Mouse (Mus musculus): Measurements from ENCODE around the gene Cfap36. TPM values are rescaled to one million over a fixed set of nuclear protein-coding genes. Genes with fewer than 3 reads are reported as not detected.

Gene Cfap36
- 29.9 and 31.6 TPM in 2 replicates for polyA plus RNA-seq (2014; fragmentation: Nextera tagmentation; extraction: Ambion mirVana)

DNA sequence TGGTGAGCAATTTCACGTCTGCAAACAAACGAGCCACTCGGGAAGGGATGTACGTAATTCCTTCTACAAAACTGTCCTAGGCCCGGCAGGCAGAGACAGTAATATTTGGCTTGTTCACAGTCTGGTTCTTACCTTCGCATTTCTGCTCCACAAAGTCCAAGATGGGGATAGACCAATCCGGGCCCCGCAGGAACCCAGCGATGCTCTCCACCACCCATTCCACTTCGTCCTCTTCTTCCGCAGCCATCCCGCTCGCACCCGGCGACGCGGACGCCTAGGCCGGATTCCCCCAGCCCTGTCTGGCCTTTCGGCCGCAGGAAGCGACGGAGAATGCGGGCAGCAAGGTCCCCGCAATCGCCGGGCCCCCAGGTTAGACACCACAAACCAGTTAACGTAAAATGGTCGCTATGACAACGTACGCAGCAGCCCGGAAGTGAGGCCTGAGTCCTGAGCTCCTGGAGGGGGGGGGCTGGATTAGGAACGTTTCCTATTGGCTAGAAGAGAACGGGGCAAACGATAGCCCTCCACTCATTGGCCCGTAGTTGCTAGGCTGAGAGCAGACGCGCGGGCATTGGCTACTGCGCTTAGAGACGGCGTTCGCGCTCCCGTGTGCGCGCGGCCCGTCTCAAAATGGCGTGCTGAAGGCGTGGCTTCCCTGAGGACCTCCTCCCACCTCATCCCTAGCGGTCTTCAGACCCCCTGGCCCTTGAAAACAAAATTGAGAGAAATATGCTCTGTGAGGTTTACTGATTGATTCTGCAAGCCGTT lies at the start of gene Cfap36:
Gene Cfap36 (minus strand): TSS at position 527 of the 768 bp plus-strand sequence.
- no peak within 1 kb of the TSS; the same call in 1 of the 2 replicates for H3K27ac ChIP-seq (ENCODE audit: low read depth, low read length)
- DNase-seq (ENCODE audit: low spot score) (peak; percentile 85), ATAC-seq (replicated peaks; ENCODE audit: low FRiP score) (peak; percentile 100)
- H3K4me1 ChIP-seq (replicated peaks; ENCODE audit: control insufficient read depth, insufficient read depth, low read length) = no peaks in the 10 kb centered on the region; the same call in 1 of the 2 replicates
- H3K36me3 ChIP-seq (ENCODE audit: control insufficient read depth, insufficient read depth, low read length) = 0 out of 2 replicates have a peak, but pooled peaks cover 2% of the 10 kb centered on the region
- peak within 1 kb of the TSS; percentile 69 for H3K9ac ChIP-seq (ENCODE audit: low read depth, low read length)
- WGBS = under 1% methylated on average over 53 of the region's 53 CpGs
- peak within 1 kb of the TSS; percentile 84 for H3K4me3 ChIP-seq (ENCODE audit: low read depth, low read length)
- no peaks in the 10 kb centered on the region for H3K27me3 ChIP-seq (replicated peaks; ENCODE audit: control insufficient read depth, insufficient read depth, low read length)
- no peaks in the 10 kb centered on the region for H3K9me3 ChIP-seq (ENCODE audit: control insufficient read depth, low read length)
- H3K4me2 ChIP-seq = peak within 1 kb of the TSS; percentile 74

DNA sequence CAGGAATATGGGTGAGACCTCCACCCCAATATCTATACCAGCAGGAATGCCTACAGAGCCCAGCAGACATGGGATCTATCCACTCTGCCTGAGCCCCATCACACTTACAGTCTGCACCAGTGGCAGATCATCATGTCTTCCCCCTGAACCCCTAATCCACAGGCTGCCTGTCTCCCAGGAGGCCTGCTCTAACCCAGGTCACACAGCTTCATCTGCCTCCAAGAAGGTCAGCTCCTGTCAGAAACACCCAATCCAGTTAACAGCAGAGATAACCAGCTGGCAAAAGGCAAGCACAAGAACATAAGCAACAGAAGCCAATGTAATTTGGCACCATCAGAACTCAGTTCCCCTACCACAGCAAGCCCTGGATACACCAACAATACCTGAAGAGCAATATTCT lies 40.1 kb upstream of the Cfap36 start:
- Histone ChIP-seq H3K36me3 (ENCODE audit: control insufficient read depth, insufficient read depth, low read length) (no peaks in the 10 kb centered on the region), H3K27me3 (replicated peaks; ENCODE audit: control insufficient read depth, insufficient read depth, low read length) (no peaks in the 10 kb centered on the region), H3K4me2 (no peak overlapping the region), H3K9ac (ENCODE audit: low read depth, low read length) (no peak overlapping the region), H3K4me1 (replicated peaks; ENCODE audit: control insufficient read depth, insufficient read depth, low read length) (no peaks in the 10 kb centered on the region), H3K27ac (ENCODE audit: low read depth, low read length) (no peak overlapping the region), H3K4me3 (ENCODE audit: low read depth, low read length) (no peak overlapping the region), H3K9me3 (ENCODE audit: control insufficient read depth, low read length) (no peaks in the 10 kb centered on the region)
- no peak for DNase-seq (ENCODE audit: low spot score)
- ATAC-seq (replicated peaks; ENCODE audit: low FRiP score) = no peak

DNA sequence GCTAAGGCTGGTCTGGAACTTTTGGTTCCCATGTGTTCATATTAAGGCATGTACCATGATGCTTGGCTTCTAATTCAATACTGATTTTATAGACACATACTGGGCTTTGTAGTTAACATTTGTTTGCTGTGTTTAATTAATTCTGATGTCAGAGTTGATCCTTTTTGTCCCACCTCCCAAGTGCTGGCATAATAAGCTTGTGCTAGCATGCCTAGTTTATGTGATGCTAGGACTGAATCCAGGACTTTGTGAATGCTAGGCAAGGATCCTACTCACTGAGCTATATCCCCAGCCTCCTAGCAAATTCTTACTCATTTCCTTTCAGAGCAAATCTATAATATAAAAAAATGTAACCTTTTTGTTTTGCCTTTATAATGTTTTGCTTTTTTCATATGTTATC lies 38.8 kb upstream of the Cfap36 start:
- Histone ChIP-seq H3K9ac (ENCODE audit: low read depth, low read length) (no peak overlapping the region), H3K4me3 (ENCODE audit: low read depth, low read length) (no peak overlapping the region), H3K9me3 (ENCODE audit: control insufficient read depth, low read length) (no peaks in the 10 kb centered on the region), H3K27ac (ENCODE audit: low read depth, low read length) (no peak overlapping the region), H3K4me1 (replicated peaks; ENCODE audit: control insufficient read depth, insufficient read depth, low read length) (no peaks in the 10 kb centered on the region), H3K27me3 (replicated peaks; ENCODE audit: control insufficient read depth, insufficient read depth, low read length) (no peaks in the 10 kb centered on the region), H3K4me2 (no peak overlapping the region), H3K36me3 (ENCODE audit: control insufficient read depth, insufficient read depth, low read length) (no peaks in the 10 kb centered on the region)
- no peak for DNase-seq (ENCODE audit: low spot score)
- no peak for ATAC-seq (replicated peaks; ENCODE audit: low FRiP score)

DNA sequence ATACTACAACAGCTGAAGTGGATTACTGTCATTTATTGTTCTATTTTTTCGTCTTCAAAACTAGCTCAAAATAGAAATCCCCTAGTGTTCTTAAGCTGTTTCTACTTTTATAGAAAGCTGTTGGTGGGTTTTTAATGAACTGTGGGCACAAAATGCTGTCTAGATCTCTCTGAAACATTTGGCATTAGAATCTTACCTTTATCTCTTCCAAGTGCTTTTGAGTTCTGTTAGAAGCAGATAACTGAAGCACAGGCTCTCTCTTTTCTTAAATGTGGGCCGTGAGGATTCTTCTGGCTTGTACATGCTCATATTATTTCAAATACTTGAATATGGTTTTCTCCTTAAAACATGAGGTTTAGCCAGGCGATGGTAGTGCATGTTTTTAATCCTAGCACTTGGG lies 27.5 kb upstream of the Cfap36 start:
- DNase-seq (ENCODE audit: low spot score) = no peak
- no peak overlapping the region for H3K4me2 ChIP-seq
- ATAC-seq (replicated peaks; ENCODE audit: low FRiP score) = no peak
- no peaks in the 10 kb centered on the region for H3K4me1 ChIP-seq (replicated peaks; ENCODE audit: control insufficient read depth, insufficient read depth, low read length)
- H3K27ac ChIP-seq (ENCODE audit: low read depth, low read length) = no peak overlapping the region
- no peaks in the 10 kb centered on the region for H3K36me3 ChIP-seq (ENCODE audit: control insufficient read depth, insufficient read depth, low read length)
- H3K9ac ChIP-seq (ENCODE audit: low read depth, low read length) = no peak overlapping the region
- no peaks in the 10 kb centered on the region for H3K27me3 ChIP-seq (replicated peaks; ENCODE audit: control insufficient read depth, insufficient read depth, low read length)
- no peaks in the 10 kb centered on the region for H3K9me3 ChIP-seq (ENCODE audit: control insufficient read depth, low read length)
- H3K4me3 ChIP-seq (ENCODE audit: low read depth, low read length) = no peak overlapping the region
- WGBS = 63% methylated on average over 3 of the region's 3 CpGs

DNA sequence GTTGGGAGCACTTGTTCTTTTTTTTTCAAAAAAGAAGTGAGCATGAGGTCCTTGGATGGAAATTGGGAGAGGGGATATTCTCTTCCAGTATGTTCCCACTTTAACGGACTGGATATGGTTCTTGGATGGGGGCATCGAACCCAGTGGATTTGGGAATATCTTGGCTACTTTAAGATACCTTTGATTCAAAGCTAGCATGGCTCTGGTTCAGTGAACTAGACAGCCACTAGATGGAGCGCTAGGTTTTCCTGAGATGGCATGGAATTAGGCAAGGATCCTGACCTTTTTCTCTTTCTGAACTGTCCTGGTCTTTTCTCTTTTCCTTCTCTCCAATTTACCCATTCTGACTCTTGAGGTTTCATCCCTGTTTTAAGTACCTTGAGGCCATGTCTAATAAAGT lies 20.6 kb upstream of the Cfap36 start:
- ATAC-seq (replicated peaks; ENCODE audit: low FRiP score) (no peak), DNase-seq (ENCODE audit: low spot score) (no peak)
- Histone ChIP-seq H3K4me2 (no peak overlapping the region), H3K4me1 (replicated peaks; ENCODE audit: control insufficient read depth, insufficient read depth, low read length) (no peaks in the 10 kb centered on the region), H3K4me3 (ENCODE audit: low read depth, low read length) (no peak overlapping the region), H3K9me3 (ENCODE audit: control insufficient read depth, low read length) (no peaks in the 10 kb centered on the region), H3K27me3 (replicated peaks; ENCODE audit: control insufficient read depth, insufficient read depth, low read length) (no peaks in the 10 kb centered on the region), H3K9ac (ENCODE audit: low read depth, low read length) (no peak overlapping the region), H3K27ac (ENCODE audit: low read depth, low read length) (no peak overlapping the region), H3K36me3 (ENCODE audit: control insufficient read depth, insufficient read depth, low read length) (no peaks in the 10 kb centered on the region)
- 27% methylated on average over 3 of the region's 3 CpGs for WGBS

DNA sequence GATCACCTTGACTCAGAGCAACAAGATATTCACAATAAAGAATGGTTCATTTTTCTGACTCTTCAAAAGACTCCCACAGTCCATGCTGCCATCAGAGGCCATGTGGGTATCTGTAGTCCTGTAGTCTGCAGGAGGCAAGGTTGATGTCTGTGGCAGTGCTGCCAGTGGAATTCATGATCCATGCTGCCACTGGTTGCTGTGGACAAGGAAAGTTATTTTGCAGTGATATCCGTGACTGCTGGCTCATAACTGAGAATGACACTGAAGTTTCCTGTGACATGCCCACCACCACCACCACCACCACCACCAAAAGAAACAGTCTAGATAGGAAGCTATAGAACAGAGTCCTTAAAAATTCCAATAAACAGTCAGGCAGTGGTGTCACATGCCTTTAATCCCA lies 7.4 kb upstream of the Cfap36 start:
- Histone ChIP-seq H3K27me3 (replicated peaks; ENCODE audit: control insufficient read depth, insufficient read depth, low read length) (no peaks in the 10 kb centered on the region), H3K4me3 (ENCODE audit: low read depth, low read length) (no peak overlapping the region), H3K9me3 (ENCODE audit: control insufficient read depth, low read length) (no peaks in the 10 kb centered on the region), H3K9ac (ENCODE audit: low read depth, low read length) (no peak overlapping the region), H3K27ac (ENCODE audit: low read depth, low read length) (no peak overlapping the region), H3K4me2 (no peak overlapping the region), H3K4me1 (replicated peaks; ENCODE audit: control insufficient read depth, insufficient read depth, low read length) (no peaks in the 10 kb centered on the region), H3K36me3 (ENCODE audit: control insufficient read depth, insufficient read depth, low read length) (no peaks in the 10 kb centered on the region)
- ATAC-seq (replicated peaks; ENCODE audit: low FRiP score) (no peak), DNase-seq (ENCODE audit: low spot score) (no peak)
- 73% methylated on average over 1 of the region's 1 CpGs for WGBS

DNA sequence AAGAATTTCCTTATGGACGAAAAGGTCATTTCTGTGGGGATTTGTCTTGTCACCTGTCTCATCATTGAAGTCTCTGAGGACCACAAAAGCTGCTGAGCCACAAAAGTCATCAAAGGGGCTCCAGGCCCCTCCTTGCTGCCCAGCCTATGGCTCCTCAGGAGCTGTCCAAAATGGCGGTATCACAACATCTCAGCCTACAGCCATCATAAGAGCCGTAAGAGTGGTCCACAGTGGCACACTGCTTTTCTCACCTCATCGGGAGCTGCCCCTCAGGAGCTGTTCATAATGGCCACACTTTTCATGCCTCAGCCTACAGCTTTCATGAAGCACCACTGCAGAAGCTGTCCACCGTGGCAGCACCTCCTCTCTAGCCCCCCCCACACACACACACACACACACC lies 1.2 kb upstream of the Cfap36 start:
- no peak overlapping the region for H3K9ac ChIP-seq (ENCODE audit: low read depth, low read length)
- H3K27ac ChIP-seq (ENCODE audit: low read depth, low read length) = no peak overlapping the region
- no peaks in the 10 kb centered on the region for H3K9me3 ChIP-seq (ENCODE audit: control insufficient read depth, low read length)
- WGBS = 96% methylated on average over 5 of the region's 5 CpGs
- DNase-seq (ENCODE audit: low spot score) = no peak
- no peak overlapping the region for H3K4me3 ChIP-seq (ENCODE audit: low read depth, low read length)
- no peaks in the 10 kb centered on the region for H3K27me3 ChIP-seq (replicated peaks; ENCODE audit: control insufficient read depth, insufficient read depth, low read length)
- H3K36me3 ChIP-seq (ENCODE audit: control insufficient read depth, insufficient read depth, low read length) = 0 out of 2 replicates have a peak, but pooled peaks cover 2% of the 10 kb centered on the region
- H3K4me2 ChIP-seq = no peak overlapping the region
- H3K4me1 ChIP-seq (replicated peaks; ENCODE audit: control insufficient read depth, insufficient read depth, low read length) = no peaks in the 10 kb centered on the region; the same call in 1 of the 2 replicates
- ATAC-seq (replicated peaks; ENCODE audit: low FRiP score) = no peak

DNA sequence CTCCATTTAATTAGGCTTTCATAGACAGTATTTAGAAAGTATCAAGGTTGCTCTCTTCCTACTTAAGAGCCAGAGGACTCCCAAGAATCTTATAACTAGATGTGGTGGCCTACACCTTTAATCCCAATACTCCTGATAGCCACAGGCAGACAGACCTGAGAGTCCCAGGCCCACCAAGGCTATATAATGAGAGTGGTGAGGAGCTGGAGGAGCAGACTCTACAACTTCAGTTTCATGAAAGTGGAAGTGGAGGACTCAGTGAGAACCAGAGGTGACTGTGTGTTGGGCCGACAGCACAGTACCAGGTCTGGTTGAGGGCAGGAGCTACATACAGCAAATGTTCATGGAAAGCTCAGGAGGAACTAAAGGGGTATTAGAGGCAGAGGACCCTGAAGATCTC lies 516 bp upstream of the Cfap36 start:
- Histone ChIP-seq H3K36me3 (ENCODE audit: control insufficient read depth, insufficient read depth, low read length) (0 out of 2 replicates have a peak, but pooled peaks cover 2% of the 10 kb centered on the region), H3K27ac (ENCODE audit: low read depth, low read length) (no peak overlapping the region), H3K9me3 (ENCODE audit: control insufficient read depth, low read length) (no peaks in the 10 kb centered on the region), H3K9ac (ENCODE audit: low read depth, low read length) (no peak overlapping the region), H3K4me2 (peak overlapping the region; percentile 74), H3K4me1 (replicated peaks; ENCODE audit: control insufficient read depth, insufficient read depth, low read length) (no peaks in the 10 kb centered on the region; the same call in 1 of the 2 replicates), H3K27me3 (replicated peaks; ENCODE audit: control insufficient read depth, insufficient read depth, low read length) (no peaks in the 10 kb centered on the region), H3K4me3 (ENCODE audit: low read depth, low read length) (peak overlapping the region; percentile 84)
- DNase-seq (ENCODE audit: low spot score) (no peak), ATAC-seq (replicated peaks; ENCODE audit: low FRiP score) (no peak)
- 100% methylated on average over 1 of the region's 1 CpGs for WGBS

DNA sequence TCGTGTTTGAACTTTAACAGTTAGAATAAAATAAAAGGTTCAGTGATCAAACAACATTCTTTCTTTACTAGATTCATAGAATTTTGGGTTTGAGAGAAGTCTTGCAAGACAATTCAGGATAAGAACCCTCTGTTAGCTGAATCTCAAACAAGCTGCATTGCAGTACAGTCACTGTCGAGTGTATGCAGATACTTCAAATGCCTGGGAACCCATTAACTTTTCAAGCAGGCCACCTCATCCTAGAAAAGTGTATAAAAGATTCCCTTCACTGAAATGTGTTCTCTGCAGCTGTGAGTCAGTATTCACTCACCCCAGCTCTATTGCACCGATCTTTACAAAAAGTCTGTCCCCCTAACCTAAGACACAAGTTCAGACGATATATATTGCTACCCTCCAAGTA lies 1.2 kb downstream of the Cfap36 start:
- 69% methylated on average over 4 of the region's 4 CpGs for WGBS
- Histone ChIP-seq H3K4me1 (replicated peaks; ENCODE audit: control insufficient read depth, insufficient read depth, low read length) (no peaks in the 10 kb centered on the region; the same call in 1 of the 2 replicates), H3K36me3 (ENCODE audit: control insufficient read depth, insufficient read depth, low read length) (0 out of 2 replicates have a peak, but pooled peaks cover 2% of the 10 kb centered on the region), H3K4me3 (ENCODE audit: low read depth, low read length) (peak overlapping the region; percentile 84), H3K4me2 (peak overlapping the region; percentile 74), H3K9ac (ENCODE audit: low read depth, low read length) (no peak overlapping the region; the same call in 1 of the 2 replicates), H3K27me3 (replicated peaks; ENCODE audit: control insufficient read depth, insufficient read depth, low read length) (no peaks in the 10 kb centered on the region), H3K9me3 (ENCODE audit: control insufficient read depth, low read length) (no peaks in the 10 kb centered on the region), H3K27ac (ENCODE audit: low read depth, low read length) (no peak overlapping the region)
- DNase-seq (ENCODE audit: low spot score) (no peak), ATAC-seq (replicated peaks; ENCODE audit: low FRiP score) (no peak)

Measured in liver, embryonic 11.5 days (tissue).